Mouse (Mus musculus) layer of hippocampus, adult 6 months (tissue): Measurements from ENCODE around the gene Rfx1. TPM values are rescaled to one million over a fixed set of nuclear protein-coding genes. Genes with fewer than 3 reads are reported as not detected.

ENCODE experiments used
- long read RNA-seq, 2 experiments: library from polyadenylated mRNA; unstranded; transcript quantifications; one replicate each; pipeline ENCODE4 v2.0.0; 2019 to 2020
- microRNA-seq: library from miRNA; unstranded; fragments of <30 nt; microRNA quantifications from one replicate; pipeline ENCODE4 v1.2.0, GENCODE M21; 2020
- polyA plus RNA-seq: library from polyadenylated mRNA; unstranded; fragments of <200 nt; fragmentation: Nextera tagmentation; gene quantifications from 2 replicates; pipeline ENCODE4 v1.2.3, GENCODE M21; 2021

The Rfx1 gene
- 1.4 and 1.6 TPM in 2 replicates for polyA plus RNA-seq
- long read RNA-seq, experiment 1, partial matches to known transcripts, result 0 of 2 reads
- long read RNA-seq, experiment 1, other reads (novel, unspliced or antisense), result 2 of 2 reads
- long read RNA-seq, experiment 2, full-length matches to known transcripts, result 2 of 15 reads
- long read RNA-seq, experiment 2, partial matches to known transcripts, result 10 of 15 reads
- long read RNA-seq, experiment 2, other reads (novel, unspliced or antisense), result 3 of 15 reads

DNA sequence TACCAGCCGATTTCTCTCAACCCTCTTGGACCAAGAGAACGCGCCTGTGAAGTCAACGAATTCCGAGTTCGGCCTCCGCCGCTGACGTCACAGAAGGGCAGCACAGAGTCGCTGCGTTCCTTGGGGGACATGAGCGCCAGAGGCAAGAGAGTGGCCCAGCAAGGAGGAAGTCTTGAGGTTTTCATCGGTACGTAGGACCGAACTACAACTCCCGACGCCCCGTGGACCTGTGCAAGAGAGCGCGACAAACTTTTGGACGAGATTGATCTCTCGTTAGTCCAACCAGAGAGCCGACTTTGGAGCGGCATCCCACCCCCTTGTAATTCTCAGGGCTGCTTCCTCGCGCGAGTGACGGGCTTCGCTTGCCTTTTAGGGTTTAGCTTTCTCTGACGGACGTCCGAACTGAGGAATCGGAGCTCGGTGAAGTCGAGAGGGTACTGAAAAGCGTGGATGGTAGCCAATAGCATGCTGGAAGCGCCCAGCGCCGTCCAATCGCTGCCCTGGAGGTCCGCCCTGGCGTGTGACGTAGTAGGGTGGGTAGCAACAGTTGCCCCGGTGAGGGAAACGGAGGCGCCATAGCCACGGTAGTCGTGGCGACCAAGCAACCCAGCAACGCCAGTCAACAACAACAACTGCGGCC lies at the start of gene Rfx1:
TSS of gene Rfx1 (plus strand) at position 544 of the 640 bp plus-strand sequence.

DNA sequence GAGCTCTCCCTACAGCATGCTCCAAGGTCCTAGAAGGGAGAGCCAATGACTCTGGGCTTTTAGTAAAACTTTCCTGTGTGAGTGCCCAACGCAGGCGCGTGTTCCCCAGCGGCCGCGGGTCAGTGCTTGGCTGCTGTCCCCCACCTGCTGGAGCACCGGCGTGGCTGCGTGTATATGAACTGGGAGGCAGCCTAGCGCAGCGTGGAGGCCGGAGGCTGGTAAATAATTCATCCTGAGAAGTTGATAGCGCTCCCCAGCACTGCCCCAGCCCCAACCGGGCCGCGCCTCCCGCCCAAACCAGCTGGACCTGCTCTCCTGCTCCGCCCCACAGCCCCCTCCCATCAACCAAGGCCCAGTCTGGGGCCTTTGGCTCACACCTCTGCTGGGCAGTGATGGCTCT lies 45.5 kb upstream of the Rfx1 start, which contains the start of gene Palm3:
TSS of gene Palm3 (plus strand) at position 376 of the 400 bp plus-strand sequence.

DNA sequence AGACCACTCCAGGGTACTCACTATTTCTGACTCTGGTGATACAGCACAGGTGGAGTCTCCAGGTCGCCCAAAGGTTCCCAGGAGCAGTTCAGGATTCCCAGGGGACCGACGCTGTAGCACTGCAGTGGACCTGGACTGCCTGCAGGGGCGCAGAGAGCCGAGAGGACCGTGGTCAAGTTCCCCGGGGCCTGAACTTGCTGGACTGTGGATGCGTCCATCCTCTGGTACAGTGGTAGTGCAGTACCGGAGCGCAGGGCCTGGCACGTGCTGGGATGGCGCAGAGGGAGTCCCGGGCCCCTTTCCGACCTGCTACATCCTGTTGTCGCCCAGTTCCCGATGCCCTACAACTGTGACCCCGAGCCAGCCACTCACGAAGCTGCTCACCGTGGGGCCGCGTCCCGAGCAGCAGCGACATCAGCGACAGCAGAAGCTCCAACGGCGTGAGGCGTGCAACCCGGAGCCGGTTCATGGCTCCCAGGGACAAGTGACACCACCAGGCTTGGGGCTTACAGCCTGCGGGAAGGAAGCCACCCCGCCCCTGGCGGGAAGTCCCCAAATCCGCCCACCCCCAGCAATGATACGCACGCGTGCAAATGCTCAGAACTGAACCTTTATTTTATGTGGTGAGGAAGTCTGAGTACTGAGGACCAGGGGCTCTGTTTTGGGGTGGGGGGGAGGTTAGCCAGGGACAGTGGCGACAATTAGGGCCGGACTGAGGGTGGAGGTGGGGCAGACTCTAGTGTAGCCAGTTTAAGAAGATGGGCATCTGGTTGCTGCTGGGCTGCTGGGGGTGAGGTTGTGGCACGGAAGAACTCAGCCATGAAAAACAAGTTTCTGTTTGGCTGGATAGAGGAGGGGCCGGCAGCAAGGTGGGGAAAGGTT lies 24.3 kb upstream of the Rfx1 start, which contains the start of gene Il27ra:
TSS of gene Il27ra (minus strand) at position 524 of the 882 bp plus-strand sequence.

DNA sequence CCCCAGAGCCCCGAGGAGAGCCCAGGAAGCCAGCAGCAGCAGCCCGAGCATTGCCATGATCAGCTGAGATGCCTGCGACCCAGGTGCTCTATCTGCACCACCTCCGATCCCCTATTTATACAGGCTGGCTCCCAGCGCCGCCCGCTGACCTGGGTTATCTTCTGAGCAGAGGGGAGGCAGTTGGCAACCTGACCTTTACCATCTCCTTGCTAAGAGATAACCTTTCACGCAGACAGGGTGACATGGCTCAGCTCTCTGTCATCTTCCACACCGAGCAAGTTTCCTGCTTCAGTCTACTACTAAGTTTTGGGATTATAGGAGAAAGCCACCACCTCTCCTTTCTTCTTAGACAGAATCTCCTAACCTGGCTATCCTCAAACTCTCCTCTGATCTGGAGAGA lies 21.7 kb upstream of the Rfx1 start, which contains the start of gene Rln3:
TSS of gene Rln3 (minus strand) at position 101 of the 400 bp plus-strand sequence.

DNA sequence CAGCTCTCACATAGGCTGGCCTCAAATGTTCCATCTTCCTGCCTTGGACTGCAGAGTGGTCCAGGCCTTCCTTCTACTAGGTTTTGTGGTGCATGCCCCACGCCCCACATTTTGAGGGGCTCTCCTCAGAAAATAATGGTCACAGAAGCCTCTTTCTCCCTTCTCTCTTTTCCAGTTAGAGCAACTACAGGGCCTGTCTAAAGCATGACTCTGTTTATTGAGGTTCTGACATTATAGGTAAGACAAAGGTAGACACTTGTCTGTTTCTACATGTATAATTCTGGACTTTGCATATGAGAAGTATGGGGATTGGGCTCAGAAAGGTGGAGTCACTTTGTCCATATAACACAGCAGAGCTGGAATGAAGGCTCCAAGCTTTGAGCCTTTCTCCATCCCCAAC lies 1.6 kb upstream of the Rfx1 start, which contains the start of gene Gm10643:
TSS of gene Gm10643 (minus strand) at position 101 of the 400 bp plus-strand sequence.

DNA sequence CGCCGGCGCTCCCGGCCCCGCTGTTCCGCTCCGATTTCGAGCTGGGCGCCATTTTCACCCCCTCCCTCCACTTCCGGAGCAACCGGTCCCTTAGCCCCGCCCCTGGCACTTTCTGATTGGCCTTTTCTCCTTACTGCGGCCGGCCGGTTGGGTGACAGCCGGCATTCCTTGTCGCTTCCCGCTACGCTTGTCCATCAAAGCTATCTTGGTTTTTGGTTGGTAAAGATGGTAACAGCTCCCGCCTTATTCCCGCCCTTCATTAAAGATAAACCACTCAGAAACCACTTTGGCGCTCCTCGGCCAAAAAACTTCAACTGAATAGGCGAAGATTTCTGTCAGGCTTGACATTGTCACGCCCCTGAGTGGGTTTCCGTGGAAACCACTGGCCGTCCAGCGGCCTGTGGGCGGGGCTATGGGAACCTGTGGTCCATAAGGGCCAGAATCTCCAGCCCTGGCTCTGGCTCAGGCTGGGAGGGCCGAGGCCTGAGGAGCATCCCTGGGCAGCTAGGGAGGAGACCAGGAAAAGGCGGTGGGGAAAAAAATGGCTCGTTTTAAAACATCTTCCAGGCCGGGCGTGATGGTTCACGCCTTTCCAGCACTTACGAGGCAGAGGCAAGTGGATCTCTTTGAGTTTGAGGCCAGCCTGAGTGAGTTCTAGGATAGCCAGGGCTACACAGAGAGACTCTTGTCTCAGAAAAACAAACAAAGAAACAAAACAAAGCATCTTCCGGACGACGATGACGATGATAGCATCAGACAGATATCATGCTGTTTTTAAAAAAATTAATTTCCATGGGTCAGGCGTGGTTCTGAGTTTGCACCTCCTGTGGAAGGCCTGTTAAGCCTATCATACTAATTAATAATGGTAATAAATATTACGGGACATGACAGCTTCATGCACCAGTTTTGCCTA lies 38.3 kb downstream of the Rfx1 start, which contains the start of gene Dcaf15:
TSS of gene Dcaf15 (minus strand) at position 72 of the 913 bp plus-strand sequence.

DNA sequence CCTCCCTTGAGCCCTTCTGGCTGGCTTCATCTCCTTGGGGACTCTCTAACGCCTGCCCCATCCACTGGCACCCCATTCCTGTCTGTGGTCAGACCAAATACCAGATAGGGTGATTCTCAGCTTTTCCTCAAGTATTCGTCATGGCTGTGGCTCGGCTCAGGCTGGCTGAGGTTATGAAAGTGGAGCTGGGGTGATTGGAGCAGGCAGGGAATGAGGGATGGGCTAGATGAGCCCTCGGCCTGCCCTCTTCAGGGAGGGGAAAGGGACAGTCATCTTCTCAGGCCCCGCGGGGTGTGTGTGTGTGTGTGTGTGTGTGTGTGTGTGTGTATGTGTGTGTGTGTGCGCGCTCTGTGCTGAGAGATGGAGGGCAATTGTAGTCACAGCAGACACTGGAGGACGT lies 59.0 kb downstream of the Rfx1 start, which contains the start of gene Podnl1:
TSS of gene Podnl1 (plus strand) at position 334 of the 400 bp plus-strand sequence.

Small RNA genes lying within 50 kb of the gene (microRNA-seq; reads per million reads assigned to microRNA genes)
- not detected for gene Mir709

Other genes with a start within 250 kb of the Rfx1 start
- gene Adgrl1, start 166.7 kb upstream of the Rfx1 start, polyA plus RNA-seq, result 16.6 and 20.0 TPM in 2 replicates
- gene Gm10644, start 111.6 kb upstream of the Rfx1 start, polyA plus RNA-seq, result 0.57 and 0.84 TPM in 2 replicates
- gene Asf1b, start 111.3 kb upstream of the Rfx1 start, polyA plus RNA-seq, result 0.98 and 1.1 TPM in 2 replicates
- gene Prkaca, start 93.8 kb upstream of the Rfx1 start, polyA plus RNA-seq, result 81.4 and 111 TPM in 2 replicates
- gene Samd1, start 69.2 kb upstream of the Rfx1 start, polyA plus RNA-seq, result 1.2 and 1.9 TPM in 2 replicates
- 0.19 and 0.21 TPM in 2 replicates for gene 1700067K01Rik, start 65.3 kb upstream of the Rfx1 start, polyA plus RNA-seq
- gene 2210011C24Rik, start 54.7 kb upstream of the Rfx1 start, polyA plus RNA-seq, result 1.8 and 2.0 TPM in 2 replicates
- gene Palm3, start 45.4 kb upstream of the Rfx1 start, polyA plus RNA-seq, result 0.39 and 0.70 TPM in 2 replicates
- 0.38 and 0.53 TPM in 2 replicates for gene Il27ra, start 24.2 kb upstream of the Rfx1 start, polyA plus RNA-seq
- not detected in 2 replicates for gene Rln3, start 21.8 kb upstream of the Rfx1 start, polyA plus RNA-seq
- 1.4 and 2.5 TPM in 2 replicates for gene Gm10643, start 1.7 kb upstream of the Rfx1 start, polyA plus RNA-seq
- gene Dcaf15, start 37.9 kb downstream of the Rfx1 start, polyA plus RNA-seq, result 1.8 and 2.8 TPM in 2 replicates
- gene Podnl1, start 59.2 kb downstream of the Rfx1 start, polyA plus RNA-seq, result 0.09 TPM in 1 of 2 replicates, not detected in the other
- 9.7 and 12.2 TPM in 2 replicates for gene Cc2d1a, start 81.1 kb downstream of the Rfx1 start, polyA plus RNA-seq
- 1.2 and 1.5 TPM in 2 replicates for gene 4930432K21Rik, start 81.2 kb downstream of the Rfx1 start, polyA plus RNA-seq
- 4.2 and 5.5 TPM in 2 replicates for gene Nanos3, start 118.4 kb downstream of the Rfx1 start, polyA plus RNA-seq
- gene Zswim4, start 170.2 kb downstream of the Rfx1 start, polyA plus RNA-seq, result 2.5 and 2.9 TPM in 2 replicates
- gene D8Ertd738e, start 182.9 kb downstream of the Rfx1 start, polyA plus RNA-seq, result 438 and 480 TPM in 2 replicates
- 12.7 and 14.8 TPM in 2 replicates for gene Mri1, start 190.5 kb downstream of the Rfx1 start, polyA plus RNA-seq
- 21.8 and 23.0 TPM in 2 replicates for gene Ccdc130, start 203.5 kb downstream of the Rfx1 start, polyA plus RNA-seq